ENCODE assay signal across 11 mouse cellular contexts in the genomic region with DNA sequence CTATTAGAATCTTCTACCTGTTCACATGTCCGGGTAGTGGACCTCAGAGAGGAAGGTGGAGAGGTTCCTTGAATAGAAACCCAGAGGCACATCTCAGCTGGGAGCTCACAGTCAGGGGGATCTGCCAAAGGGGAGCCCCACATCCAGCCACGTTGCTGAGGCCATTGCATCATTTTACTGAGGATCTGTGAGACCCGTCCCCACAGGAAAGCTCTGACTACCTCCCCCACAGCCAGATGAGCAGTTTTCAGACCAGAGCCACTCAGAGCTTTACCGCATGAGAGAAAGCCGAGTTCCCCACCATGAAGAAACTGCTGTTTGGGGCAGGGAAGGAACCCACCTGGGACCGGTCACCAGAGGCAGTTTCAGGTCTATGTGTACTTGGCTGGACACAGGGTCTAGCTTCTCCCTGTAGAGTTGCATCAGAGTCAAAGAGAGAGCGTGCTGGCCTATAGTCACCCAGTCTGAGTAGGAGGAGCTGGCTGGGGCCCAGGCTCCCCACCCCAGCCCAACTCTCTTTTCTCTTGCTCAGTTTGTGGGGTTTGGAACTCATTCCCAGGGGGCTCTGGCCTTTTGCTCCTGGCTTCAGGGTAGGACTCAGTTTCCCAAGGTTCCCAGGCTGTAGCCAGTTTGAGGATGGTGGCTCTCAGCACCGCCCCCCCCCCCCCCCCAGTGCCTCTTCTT. TPM values are rescaled to one million over a fixed set of nuclear protein-coding genes. Genes with fewer than 3 reads are reported as not detected.
DNase-seq lines count a peak whose midpoint lies in the region; ATAC-seq and TF ChIP-seq lines count a peak whose summit lies in the region.
"Had no signal": no experiment of that assay in that cellular context is flagged by ENCODE, and none has a peak within 500 bp of the region (broad histone marks: within the 10 kb centered on the region; RNA-seq: fewer than 3 reads in every experiment).

No protein-coding gene starts in this region.

- H3K9me3 ChIP-seq in liver, embryonic 15.5 days (replicated peaks): no peaks in the 10 kb centered on the region
- no peaks in the 10 kb centered on the region for H3K9me3 ChIP-seq in intestine, embryonic 15.5 days
- H3K9me3 ChIP-seq: embryonic facial prominence, embryonic 13.5 days had no signal

- peak overlapping the region; percentile 53 for H3K4me2 ChIP-seq in liver, embryonic 15.5 days
- no peak overlapping the region for H3K4me2 ChIP-seq in intestine, embryonic 15.5 days (replicated peaks)
- H3K4me2 ChIP-seq: embryonic facial prominence, embryonic 13.5 days; lung, embryonic 14.5 days had no signal

- no peaks in the 10 kb centered on the region for H3K27me3 ChIP-seq in testis, adult 2 months (ENCODE audit: control insufficient read depth, insufficient read depth, low read length)
- no peaks in the 10 kb centered on the region for H3K27me3 ChIP-seq in liver, embryonic 15.5 days
- H3K27me3 ChIP-seq in intestine, embryonic 15.5 days (replicated peaks): no peaks in the 10 kb centered on the region
- H3K27me3 ChIP-seq: embryonic facial prominence, embryonic 13.5 days had no signal

- DNase-seq in gastrocnemius, adult 18-20 months (ENCODE audit: low spot score): peak; percentile 29
- DNase-seq in gastrocnemius, postnatal 4 days (ENCODE audit: low spot score in 2 of 2): no peak
- no peak for DNase-seq in testis, postnatal 14 days (ENCODE audit: low spot score)
- DNase-seq in thymus, postnatal 4 days: peak; percentile 53
- no peak for DNase-seq in layer of hippocampus, adult 8-10 months (ENCODE audit: low spot score in 2 of 2)
- DNase-seq: kidney, adult 2 months; lung, embryonic 14.5 days had no signal

- peak; percentile 64 for ATAC-seq in liver, embryonic 15.5 days (ENCODE audit: insufficient read depth)
- no peak for ATAC-seq in intestine, embryonic 15.5 days

- peak overlapping the region; percentile 42 for H3K9ac ChIP-seq in liver, embryonic 15.5 days
- H3K9ac ChIP-seq in intestine, embryonic 15.5 days: no peak overlapping the region
- H3K9ac ChIP-seq: embryonic facial prominence, embryonic 13.5 days; lung, embryonic 14.5 days had no signal

- WGBS in liver, embryonic 15.5 days (ENCODE audit: insufficient replicate concordance): 23% methylated on average over 8 of the region's 8 CpGs
- 63% methylated on average over 8 of the region's 8 CpGs for WGBS in intestine, embryonic 15.5 days

- peaks cover 2% of the 10 kb centered on the region for H3K4me1 ChIP-seq in testis, adult 2 months (ENCODE audit: control insufficient read depth, insufficient read depth, low read length)
- peaks cover 12% of the 10 kb centered on the region; the same call in 1 of the 2 replicates for H3K4me1 ChIP-seq in liver, embryonic 15.5 days (replicated peaks)
- H3K4me1 ChIP-seq in intestine, embryonic 15.5 days (replicated peaks): no peaks in the 10 kb centered on the region

- TF ChIP-seq CTCF in testis, adult 2 months (IDR thresholded peaks at IDR 0.05; ENCODE audit: control insufficient read depth, insufficient read depth, insufficient replicate concordance, low read depth, low read length): no peak

- H3K36me3 ChIP-seq in testis, adult 2 months (ENCODE audit: control insufficient read depth, insufficient read depth, low read length): no peaks in the 10 kb centered on the region
- H3K36me3 ChIP-seq in liver, embryonic 15.5 days (replicated peaks): no peaks in the 10 kb centered on the region
- no peaks in the 10 kb centered on the region for H3K36me3 ChIP-seq in intestine, embryonic 15.5 days
- H3K36me3 ChIP-seq: embryonic facial prominence, embryonic 13.5 days had no signal

- H3K4me3 ChIP-seq in testis, adult 2 months (ENCODE audit: control insufficient read depth, low read depth, low read length): peak overlapping the region; percentile 75
- H3K4me3 ChIP-seq in liver, embryonic 15.5 days (replicated peaks): peak overlapping the region; percentile 46
- no peak overlapping the region for H3K4me3 ChIP-seq in intestine, embryonic 15.5 days (replicated peaks)
- H3K4me3 ChIP-seq: embryonic facial prominence, embryonic 13.5 days had no signal

- no peak overlapping the region for H3K27ac ChIP-seq in testis, adult 2 months (ENCODE audit: control insufficient read depth, insufficient read depth, low read depth, low read length)
- H3K27ac ChIP-seq in liver, embryonic 15.5 days (replicated peaks): peak overlapping the region; percentile 67
- H3K27ac ChIP-seq in intestine, embryonic 15.5 days: no peak overlapping the region
- H3K27ac ChIP-seq: embryonic facial prominence, embryonic 13.5 days had no signal

- TF ChIP-seq POLR2A in testis, adult 2 months (IDR thresholded peaks at IDR 0.05; ENCODE audit: control insufficient read depth, low read depth, low read length): no peak

RNA-seq across cellular contexts. Expression of gene Parvg, which starts 1.2 kb away (rescaled TPM):
- total RNA-seq in gastrocnemius, adult 18-20 months (2021): 1 to 10 TPM; 1.0 to 1.4 TPM
- total RNA-seq in gastrocnemius, postnatal 4 days (2021): 1 to 10 TPM; 2.8 to 3.8 TPM
- polyA plus RNA-seq in testis, adult 2 months (2012; rRNA removed): 63.0 and 64.5 TPM in 2 replicates
- polyA plus RNA-seq in liver, embryonic 15.5 days (2015; fragmentation: Nextera tagmentation; extraction: Ambion mirVana): 13.1 and 13.8 TPM in 2 replicates
- 3.0 and 3.8 TPM in 2 replicates for polyA plus RNA-seq in intestine, embryonic 15.5 days (2015; fragmentation: Nextera tagmentation; extraction: Ambion mirVana)
- 10 to 100 TPM; 23.8 to 34.0 (median 31.7) TPM for total RNA-seq in layer of hippocampus, adult 8-10 months (2022)

Comparison
In these comparisons a context has a peak if more than half of its experiments do, and no peak if none do; other contexts are left out.
1. DNase-seq: peak in gastrocnemius, adult 18-20 months (single experiment) and thymus, postnatal 4 days (single experiment); none in gastrocnemius, postnatal 4 days (0 of 2), testis, postnatal 14 days (single experiment) and layer of hippocampus, adult 8-10 months (0 of 2).
2. RNA of gene Parvg, which starts 1.2 kb away (total RNA-seq): 23.8 to 34.0 TPM in layer of hippocampus, adult 8-10 months; 2.8 to 3.8 TPM in gastrocnemius, postnatal 4 days and 1.0 to 1.4 TPM in gastrocnemius, adult 18-20 months; every median in the first group is over 4 times any median in the second.